Mouse (Mus musculus) heart, postnatal 0 days (tissue): ENCODE results near the gene Calm2. TPM values are rescaled to one million over a fixed set of nuclear protein-coding genes. Genes with fewer than 3 reads are reported as not detected.

Experiments used
- ATAC-seq: fragments of 200-750 bp; cut with Nextera tagmentation; 2 replicates; pipeline ENCODE4 v1.8.0; 2017; ENCODE audit warnings: low read depth, moderate number of reproducible peaks, moderate library complexity; ENCODE audit not compliant: insufficient read depth
- DNase-seq: peaks from one replicate; pipeline ENCODE4 v3.0.0-alpha.2; 2016; ENCODE audit warnings: low spot score
- H3K27ac ChIP-seq: fragments of 300-500 bp; sonication (generic); 2 replicates; pipeline ENCODE4 v1.5.1; 2014; ENCODE audit warnings: low read depth, mild to moderate bottlenecking
- H3K27me3 ChIP-seq: fragments of 300-500 bp; sonication (generic); 2 replicates; pipeline ENCODE4 v1.6.1; 2014; ENCODE audit warnings: low read length, mixed read lengths; ENCODE audit not compliant: control insufficient read depth, insufficient read depth
- H3K36me3 ChIP-seq: fragments of 300-500 bp; sonication (generic); replicated peaks from 2 replicates; pipeline ENCODE4 v1.6.1; 2014; ENCODE audit warnings: low read length, mixed read lengths; ENCODE audit not compliant: control insufficient read depth, insufficient read depth
- H3K4me1 ChIP-seq: fragments of 300-500 bp; sonication (generic); 2 replicates; pipeline ENCODE4 v1.6.1; 2014; ENCODE audit warnings: antibody characterized with exemption; ENCODE audit not compliant: control insufficient read depth, insufficient read depth
- H3K4me2 ChIP-seq: fragments of 300-500 bp; sonication (generic); 2 replicates; pipeline ENCODE4 v1.6.1; 2014; ENCODE audit warnings: low read depth, mild to moderate bottlenecking, low read length, moderate library complexity
- H3K4me3 ChIP-seq: fragments of 300-500 bp; sonication (generic); 2 replicates; pipeline ENCODE4 v1.5.1; 2014; ENCODE audit warnings: low read depth, low read length
- H3K9ac ChIP-seq: fragments of 300-500 bp; sonication (generic); replicated peaks from 2 replicates; pipeline ENCODE4 v1.6.1; 2014; ENCODE audit warnings: low read depth, low read length, mixed read lengths
- H3K9me3 ChIP-seq: fragments of 300-500 bp; sonication (generic); replicated peaks from 2 replicates; pipeline ENCODE4 v1.6.1; 2016; ENCODE audit warnings: low read length; ENCODE audit not compliant: control insufficient read depth
- CTCF ChIP-seq: IDR thresholded peaks from 2 replicates; pipeline ENCODE4 v1.5.1; 2016; ENCODE audit warnings: antibody characterized with exemption, control low read depth, low read depth
- EP300 ChIP-seq: IDR thresholded peaks from 2 replicates; pipeline ENCODE4 v1.6.1; 2016; ENCODE audit warnings: antibody characterized with exemption, low read depth
- WGBS: fragments of 180-500 bp; shearing (Covaris S2); extraction: QIAGEN DNeasy Blood & Tissue Kit; methylation state at CpG from one replicate; pipeline ENCODE4 v1.1.7; 2014; 5-methylcytosine and 5-hydroxymethylcytosine counted together
- polyA plus RNA-seq: library from polyadenylated mRNA; unstranded; fragments of >200 nt; fragmentation: Nextera tagmentation; extraction: Ambion mirVana; gene quantifications from 2 replicates; pipeline ENCODE4 v1.2.1, GENCODE M21; 2015
- total RNA-seq: library from RNA; depleted of rRNA; stranded (reverse); fragments of >200 nt; gene quantifications from 2 replicates; pipeline ENCODE4 v1.2.3, GENCODE M21; 2014; ENCODE audit warnings: low replicate concordance

The Calm2 gene
- total and polyA plus RNA-seq, 2 experiments from 2014 or later = 129 to 389 TPM

- DNase-seq (no peak), ATAC-seq (no peak)
- no peak overlapping the region for H3K27ac ChIP-seq
- H3K4me2 ChIP-seq = no peak overlapping the region
- peaks cover 9% of the 10 kb centered on the region; the same call in 1 of the 2 replicates for H3K36me3 ChIP-seq
- no peak for TF ChIP-seq EP300
- TF ChIP-seq CTCF = no peak
- 55% methylated on average over 2 of the region's 2 CpGs for WGBS
- no peaks in the 10 kb centered on the region for H3K9me3 ChIP-seq
- H3K4me3 ChIP-seq = no peak overlapping the region
- peaks cover 34% of the 10 kb centered on the region for H3K4me1 ChIP-seq
- H3K9ac ChIP-seq = no peak overlapping the region
- H3K27me3 ChIP-seq = no peaks in the 10 kb centered on the region
Measured at GRCm38 (mm10) chr17:87441537-87441936, 5.2 kb downstream of the Calm2 start.

- Histone ChIP-seq H3K36me3 (peaks cover 24% of the 10 kb centered on the region), H3K4me3 (no peak overlapping the region), H3K9me3 (no peaks in the 10 kb centered on the region), H3K4me2 (no peak overlapping the region), H3K27ac (no peak overlapping the region), H3K4me1 (peaks cover 30% of the 10 kb centered on the region), H3K9ac (no peak overlapping the region), H3K27me3 (no peaks in the 10 kb centered on the region)
- 79% methylated on average over 2 of the region's 2 CpGs for WGBS
- ATAC-seq (no peak), DNase-seq (no peak)
- TF ChIP-seq EP300 (no peak), CTCF (no peak)
Measured at GRCm38 (mm10) chr17:87439441-87439840, 7.3 kb downstream of the Calm2 start.

GRCm38 (mm10) chr17:87433929-87434328, 12.8 kb downstream of the Calm2 start:
- Histone ChIP-seq H3K4me2 (no peak overlapping the region), H3K4me1 (no peaks in the 10 kb centered on the region), H3K36me3 (peaks cover 64% of the 10 kb centered on the region), H3K9me3 (no peaks in the 10 kb centered on the region), H3K27ac (no peak overlapping the region), H3K27me3 (no peaks in the 10 kb centered on the region), H3K9ac (no peak overlapping the region), H3K4me3 (no peak overlapping the region)
- no peak for DNase-seq
- ATAC-seq = no peak
- WGBS = 88% methylated on average over 3 of the region's 3 CpGs
- no peak for TF ChIP-seq CTCF
- no peak for TF ChIP-seq EP300

- TF ChIP-seq EP300 = no peak
- no peak for TF ChIP-seq CTCF
- Histone ChIP-seq H3K4me2 (no peak overlapping the region), H3K9me3 (no peaks in the 10 kb centered on the region), H3K36me3 (peaks cover 62% of the 10 kb centered on the region), H3K4me3 (no peak overlapping the region), H3K27me3 (no peaks in the 10 kb centered on the region), H3K4me1 (no peaks in the 10 kb centered on the region), H3K9ac (no peak overlapping the region), H3K27ac (no peak overlapping the region)
- 96% methylated on average over 5 of the region's 5 CpGs for WGBS
- no peak for DNase-seq
- ATAC-seq = no peak
Measured at GRCm38 (mm10) chr17:87432743-87433142, 14.0 kb downstream of the Calm2 start.

GRCm38 (mm10) chr17:87432314-87432713, 14.4 kb downstream of the Calm2 start:
- Histone ChIP-seq H3K36me3 (peaks cover 62% of the 10 kb centered on the region), H3K27me3 (no peaks in the 10 kb centered on the region), H3K9me3 (no peaks in the 10 kb centered on the region), H3K4me3 (no peak overlapping the region), H3K9ac (no peak overlapping the region), H3K27ac (no peak overlapping the region), H3K4me2 (no peak overlapping the region), H3K4me1 (no peaks in the 10 kb centered on the region)
- DNase-seq (no peak), ATAC-seq (no peak)
- TF ChIP-seq EP300 (no peak), CTCF (no peak)

GRCm38 (mm10) chr17:87429431-87429830, 17.3 kb downstream of the Calm2 start:
- no peaks in the 10 kb centered on the region for H3K9me3 ChIP-seq
- no peak for ATAC-seq

More at GRCm38 (mm10) chr17:87429431-87429830, 17.3 kb downstream of the Calm2 start:
- Histone ChIP-seq H3K27me3 (no peaks in the 10 kb centered on the region), H3K36me3 (peaks cover 46% of the 10 kb centered on the region), H3K4me1 (no peaks in the 10 kb centered on the region), H3K9ac (no peak overlapping the region), H3K4me3 (no peak overlapping the region), H3K27ac (no peak overlapping the region), H3K4me2 (no peak overlapping the region)
- WGBS = 87% methylated on average over 3 of the region's 3 CpGs
- no peak for TF ChIP-seq EP300
- TF ChIP-seq CTCF = no peak
- DNase-seq = no peak
